Mouse (Mus musculus): ENCODE measurements around the gene Atxn7l1.

The Atxn7l1 gene

GRCm38 (mm10) chr12:33147497-33148267, at the start of gene Atxn7l1:
Gene Atxn7l1, plus strand, starts transcription at chr12:33147693.
- DNase-seq: peak; percentile 93

DNA sequence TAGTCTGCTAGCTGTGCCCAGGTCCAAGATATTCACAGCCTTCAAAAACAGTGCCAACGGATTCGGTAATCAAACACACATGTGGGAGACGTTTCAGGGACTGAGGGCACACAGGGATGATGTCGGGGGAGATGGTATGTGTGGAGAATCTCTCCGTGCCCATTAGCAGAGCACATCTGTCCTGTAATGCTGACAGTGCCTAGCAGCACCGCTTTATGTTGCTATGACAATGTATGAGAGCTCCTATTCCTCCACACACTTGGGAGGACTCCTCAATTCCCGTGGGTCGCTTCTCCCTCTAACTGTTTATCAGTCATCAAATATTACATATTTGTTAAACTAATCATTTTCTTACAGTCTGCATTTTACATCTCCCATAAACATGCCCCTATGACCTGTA, 45.9 kb upstream of the Atxn7l1 start:
- no peak for DNase-seq

- no peak for DNase-seq
These were observed 45.0 kb upstream of the Atxn7l1 start for GRCm38 (mm10) chr12:33102342-33103115.

DNA sequence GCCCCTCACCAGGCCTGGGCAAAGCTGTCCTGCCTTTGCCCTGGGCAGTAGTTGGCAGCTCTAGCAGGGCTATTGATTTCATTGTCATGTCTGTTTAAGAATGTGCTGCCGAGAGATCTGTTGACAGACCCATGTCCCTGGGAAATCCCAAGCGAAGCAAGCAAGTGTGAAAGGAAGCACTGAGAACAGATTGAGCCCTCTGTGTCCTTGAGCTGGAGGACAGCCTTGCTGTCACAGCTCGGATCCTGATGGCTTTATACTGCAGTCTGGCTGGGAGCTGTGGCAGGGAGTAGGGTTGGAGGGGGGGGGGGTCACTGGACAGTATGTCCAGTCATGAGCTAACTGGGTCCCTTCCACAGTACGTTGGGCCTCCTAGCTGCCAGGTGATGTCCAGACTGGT, 41.8 kb upstream of the Atxn7l1 start:
- no peak for DNase-seq

DNA sequence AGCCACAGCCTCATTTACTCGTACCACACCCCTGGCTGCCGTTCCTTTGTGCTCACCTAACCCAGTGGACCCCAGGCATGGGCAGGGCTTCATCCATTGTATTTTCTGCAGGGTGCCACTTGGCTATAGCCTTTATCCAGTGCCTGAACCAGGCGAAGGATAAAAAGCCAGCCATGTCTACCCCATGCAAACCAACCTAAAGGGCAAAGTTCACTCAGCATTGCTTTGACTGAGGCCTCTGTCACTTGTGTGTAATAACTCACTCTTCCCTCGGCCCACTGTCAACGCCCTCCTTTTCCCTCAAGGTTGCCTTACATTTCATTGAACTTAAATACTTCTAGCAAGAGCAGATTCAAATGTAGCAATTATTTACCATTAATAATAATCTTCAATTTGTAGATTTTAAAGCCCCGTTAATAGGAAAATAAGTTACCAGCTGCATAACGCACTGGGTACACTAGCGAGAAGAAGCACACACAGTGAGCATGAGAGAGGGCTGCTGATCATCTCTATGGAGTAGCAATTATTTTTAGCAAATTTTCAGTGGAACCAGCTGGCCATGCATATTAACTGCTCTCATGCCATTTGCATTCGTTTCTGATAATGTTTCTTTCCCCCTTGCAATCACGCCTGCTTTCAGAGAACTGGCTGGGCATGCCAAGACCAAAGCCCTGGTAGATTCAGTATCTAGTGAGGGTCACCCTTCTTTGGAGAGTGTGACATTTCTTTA, 40.9 kb upstream of the Atxn7l1 start:
- no peak for DNase-seq

- DNase-seq: no peak
These were observed 38.0 kb upstream of the Atxn7l1 start for GRCm38 (mm10) chr12:33109531-33109930.

DNA sequence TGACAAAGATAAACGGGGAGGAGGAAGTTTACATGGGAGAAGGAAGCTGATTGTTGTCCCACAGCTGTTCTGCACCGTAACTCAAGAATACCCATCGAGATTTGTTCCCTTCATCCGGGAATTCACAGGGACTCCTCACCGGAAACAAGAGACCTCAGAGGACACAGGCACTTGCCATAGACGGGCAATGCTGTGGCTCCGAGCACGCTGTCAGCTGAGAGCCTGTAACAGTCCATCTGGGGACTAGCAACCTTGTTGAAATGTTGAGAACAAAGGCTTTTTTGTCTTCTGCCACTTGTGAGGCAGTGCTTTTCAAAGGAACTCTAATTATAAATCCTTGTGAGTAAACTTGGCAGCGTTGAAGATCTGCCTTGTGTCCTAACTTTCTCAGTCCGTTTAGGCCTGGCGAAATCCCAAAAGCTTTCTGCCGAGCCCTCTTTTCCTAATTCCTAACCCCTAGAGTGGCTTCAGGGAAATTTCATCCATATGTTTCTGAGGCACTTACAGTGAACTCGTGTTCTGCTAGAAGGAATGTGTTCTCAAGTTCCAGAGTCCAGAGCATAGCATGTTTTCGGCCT, 36.5 kb upstream of the Atxn7l1 start:
- peak; percentile 18 for DNase-seq

- no peak for DNase-seq
These were observed 28.7 kb upstream of the Atxn7l1 start for GRCm38 (mm10) chr12:33118624-33119301.

GRCm38 (mm10) chr12:33125594-33126227, 21.8 kb upstream of the Atxn7l1 start:
- no peak for DNase-seq

DNA sequence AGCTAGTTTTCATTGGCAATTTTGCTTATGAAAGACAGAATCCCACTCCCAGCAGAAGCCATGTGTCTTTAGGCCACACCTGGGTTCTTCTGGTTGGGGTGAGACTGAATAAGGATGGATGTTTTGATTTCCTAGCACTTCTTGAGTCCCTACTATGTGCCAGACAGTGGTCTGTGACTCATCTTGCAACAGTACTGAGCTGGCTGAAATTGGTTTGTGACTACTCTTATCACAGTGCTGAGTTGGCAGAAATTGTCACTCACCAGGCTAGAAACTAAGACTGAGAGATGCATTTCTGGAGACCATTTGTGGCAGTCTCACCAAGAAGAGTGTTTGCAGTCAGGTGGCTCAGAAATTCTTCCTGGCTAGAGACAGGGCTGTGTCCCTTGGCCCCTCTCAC, 21.2 kb upstream of the Atxn7l1 start:
- DNase-seq: no peak

DNA sequence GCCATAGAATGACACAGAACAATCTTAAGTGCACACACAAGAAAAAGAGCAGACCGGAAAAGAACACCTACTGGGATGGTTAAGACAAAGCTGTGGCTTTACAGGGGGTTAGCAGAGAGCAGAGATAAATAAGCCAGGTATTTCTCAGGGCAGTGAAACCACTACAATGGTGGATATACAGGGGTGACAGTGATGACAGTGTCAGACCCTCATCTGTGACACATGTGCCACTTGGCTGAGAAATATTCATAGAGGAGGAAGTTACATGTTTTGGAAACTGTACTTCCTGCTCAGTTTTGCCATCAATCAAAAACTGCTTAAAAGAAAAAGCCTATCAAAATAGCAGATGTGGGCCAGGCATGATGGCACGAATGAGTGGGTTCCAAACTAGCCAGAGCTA, 19.4 kb upstream of the Atxn7l1 start:
- no peak for DNase-seq

GRCm38 (mm10) chr12:33128702-33129101, 18.8 kb upstream of the Atxn7l1 start:
- DNase-seq: no peak

DNA sequence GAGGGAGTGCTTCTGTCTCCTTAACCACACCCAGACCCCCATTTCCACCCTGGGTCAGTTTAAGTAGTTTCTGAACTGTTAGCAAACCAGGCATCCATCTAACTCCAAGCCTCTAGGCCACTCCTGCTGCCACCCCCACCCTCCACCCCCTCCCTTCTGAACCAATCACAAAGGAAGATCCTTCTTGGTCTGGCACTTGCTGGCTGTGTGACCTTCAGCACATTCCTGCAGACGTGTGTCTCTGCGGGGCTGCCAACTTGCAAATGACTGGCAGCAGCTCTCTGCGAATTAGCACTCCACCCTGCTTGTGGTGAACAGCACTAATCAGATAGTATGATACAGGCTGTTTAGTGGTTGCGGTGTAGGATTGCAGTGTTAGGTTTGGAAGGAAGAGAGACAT, 18.1 kb upstream of the Atxn7l1 start:
- DNase-seq: no peak

GRCm38 (mm10) chr12:33130401-33130800, 17.1 kb upstream of the Atxn7l1 start:
- no peak for DNase-seq

GRCm38 (mm10) chr12:33131796-33132195, 15.7 kb upstream of the Atxn7l1 start:
- no peak for DNase-seq

DNA sequence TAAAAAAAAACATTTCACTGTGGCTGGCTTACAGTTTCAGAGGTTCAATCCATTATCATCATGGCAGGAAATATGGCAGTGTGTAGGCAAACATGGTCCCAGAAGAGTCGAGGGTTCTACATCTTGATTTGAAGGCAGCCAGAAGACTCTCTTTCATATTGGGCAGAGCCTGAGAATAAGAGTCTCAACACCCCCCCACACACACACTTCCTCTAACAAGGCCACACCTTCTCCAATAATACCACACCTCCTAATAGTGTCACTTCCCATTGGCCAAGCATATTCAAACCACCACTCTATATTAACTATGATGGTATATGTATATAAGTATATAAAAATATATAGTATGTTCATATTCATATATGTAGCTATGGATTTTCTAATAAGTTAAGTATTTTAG, 9.6 kb upstream of the Atxn7l1 start:
- no peak for DNase-seq

GRCm38 (mm10) chr12:33139083-33139482, 8.4 kb upstream of the Atxn7l1 start:
- DNase-seq: no peak

- DNase-seq: no peak
These were observed 3.0 kb upstream of the Atxn7l1 start for GRCm38 (mm10) chr12:33144456-33144855.

GRCm38 (mm10) chr12:33146622-33147433, 665 bp upstream of the Atxn7l1 start:
- DNase-seq: no peak

DNA sequence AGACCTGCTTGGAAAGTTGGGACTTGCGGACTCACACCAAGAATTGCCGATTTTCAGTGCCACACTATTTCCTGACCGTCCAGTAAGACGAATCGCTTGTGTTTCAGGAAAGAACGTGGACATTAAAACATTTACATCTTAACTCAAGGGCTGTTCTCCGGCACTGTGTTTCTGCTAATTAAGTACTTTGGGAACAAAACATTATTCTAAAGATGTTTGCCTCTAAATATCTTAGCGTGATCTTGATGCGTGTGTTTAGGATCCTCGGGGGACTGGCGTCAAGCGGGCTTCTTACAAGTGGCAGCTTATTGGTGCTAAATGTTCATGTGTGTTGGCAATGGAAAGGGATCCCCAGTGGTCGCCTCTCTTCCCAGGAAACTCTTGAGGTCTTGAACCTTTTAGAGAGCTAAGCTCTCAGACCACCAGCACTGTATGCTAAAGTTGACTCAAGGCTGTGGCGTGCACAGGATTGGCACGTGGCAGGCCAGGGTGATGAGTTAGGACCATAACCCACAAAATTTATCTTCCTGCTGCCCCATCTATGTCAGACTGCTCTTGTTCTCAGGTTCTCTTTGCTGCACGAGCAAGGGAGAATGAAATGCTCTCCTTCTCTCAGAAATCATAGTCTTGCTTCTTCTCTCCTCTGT, 2.2 kb downstream of the Atxn7l1 start:
- no peak for DNase-seq

DNA sequence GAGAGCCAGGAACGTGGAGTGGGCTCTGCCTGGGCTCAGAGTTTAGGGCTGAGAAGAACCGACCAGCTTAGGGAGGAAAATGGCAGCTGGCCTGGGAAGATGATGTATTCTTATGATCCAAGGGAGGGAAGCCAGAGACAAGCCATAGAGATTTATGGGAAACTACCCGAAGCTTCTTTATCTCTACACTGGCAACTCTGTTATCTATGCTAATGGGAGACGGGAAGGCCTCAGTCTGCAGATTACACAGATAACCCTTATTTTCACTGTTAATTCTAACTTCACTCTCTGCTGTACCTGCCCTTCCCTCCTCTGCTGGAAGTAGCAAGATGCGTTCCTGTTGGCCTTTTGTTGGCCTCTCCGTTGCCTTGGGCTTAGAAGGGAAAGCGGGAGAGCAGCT, 5.6 kb downstream of the Atxn7l1 start:
- no peak for DNase-seq

All from cerebellum, adult 9-10 months (tissue).